Mouse (Mus musculus): ENCODE measurements around the gene Exd1.
A peak's percentile ranks its signal among the peaks of the same experiment; 100 is the strongest.
"Not testable (repeated sequence)": the region's sequence is repeated elsewhere in the genome, so short reads cannot be mapped to it uniquely, and the experiment has no call there.

The Exd1 gene

DNA sequence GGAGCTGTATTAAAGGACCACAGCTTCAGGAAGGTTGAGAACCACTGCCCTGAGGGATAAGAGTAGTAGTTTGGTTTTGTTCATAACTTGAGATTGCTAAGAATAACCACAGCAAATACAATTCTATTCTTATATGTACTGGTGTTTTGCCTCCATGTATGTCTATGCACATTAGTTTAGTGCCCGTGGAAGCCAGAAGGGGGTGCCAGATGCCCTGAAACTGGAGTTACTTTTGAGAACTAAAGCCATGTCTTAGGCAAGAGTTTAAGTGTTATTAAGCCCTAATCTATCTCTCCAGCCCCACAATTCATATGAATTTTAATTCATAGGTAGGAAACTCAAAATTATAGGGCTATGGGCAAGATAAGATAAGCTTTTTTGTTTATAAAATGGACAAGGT, 5.3 kb downstream of the Exd1 start:
- DNase-seq (ENCODE audit: low read depth): peak; percentile 80

DNA sequence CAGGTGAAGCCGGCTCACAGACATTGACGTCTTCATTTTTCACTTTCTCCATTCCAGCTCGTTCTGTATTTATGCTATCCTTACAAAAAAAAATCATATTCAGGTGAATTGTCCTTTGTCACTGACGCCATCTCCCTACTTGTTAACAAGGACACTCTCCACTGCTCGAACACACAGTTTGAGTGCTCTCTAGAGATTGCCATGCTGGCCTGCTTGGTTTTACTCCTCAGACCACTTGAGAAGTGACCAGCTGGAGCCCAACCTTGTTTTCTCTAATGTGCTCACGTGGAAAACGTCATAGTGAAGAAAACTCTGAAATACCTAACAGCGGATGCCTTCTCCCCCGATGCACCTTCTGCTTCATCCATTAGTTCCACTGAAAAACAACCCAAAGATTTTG, 8.6 kb downstream of the Exd1 start:
- no peak for DNase-seq (ENCODE audit: low read depth)

DNA sequence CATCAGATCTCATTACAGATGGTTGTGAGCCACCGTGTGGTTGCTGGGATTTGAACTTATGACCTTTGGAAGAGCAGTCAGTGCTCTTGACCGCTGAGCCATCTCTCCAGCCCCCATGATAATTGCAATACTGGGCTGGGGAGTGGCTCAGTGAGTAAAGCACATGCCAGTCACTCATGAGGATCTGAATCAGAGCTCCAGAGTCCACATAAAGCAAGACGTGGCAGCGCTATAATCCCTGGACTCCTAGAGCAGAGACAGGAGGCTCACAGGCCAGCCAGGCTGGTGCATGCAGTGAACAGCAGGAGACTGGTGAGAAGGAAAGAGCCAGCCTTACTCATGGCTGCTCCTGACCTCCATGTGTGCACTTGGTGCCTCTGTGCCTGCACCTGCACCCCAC, 22.0 kb downstream of the Exd1 start:
- DNase-seq (ENCODE audit: low read depth): no peak

DNA sequence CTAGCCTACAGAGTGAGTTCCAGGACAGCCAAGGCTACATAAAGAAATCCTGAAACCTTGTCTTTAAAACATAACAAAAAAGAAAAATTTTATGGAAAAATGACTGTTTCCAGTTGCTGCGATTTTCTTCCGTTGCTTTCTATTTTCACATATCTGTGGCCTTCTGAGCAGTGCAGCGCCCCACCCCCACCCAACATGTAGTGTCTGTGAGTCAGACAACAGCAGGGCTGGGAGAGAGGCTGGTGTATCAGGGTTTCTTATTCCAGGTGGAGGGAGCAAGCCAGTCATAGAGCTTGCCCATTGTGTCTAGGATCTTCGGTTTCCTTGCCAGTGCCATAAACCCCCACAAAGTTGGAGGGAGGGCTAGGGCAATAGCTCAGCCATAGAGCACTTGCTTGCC, 23.6 kb downstream of the Exd1 start:
- DNase-seq (ENCODE audit: low read depth): no peak

DNA sequence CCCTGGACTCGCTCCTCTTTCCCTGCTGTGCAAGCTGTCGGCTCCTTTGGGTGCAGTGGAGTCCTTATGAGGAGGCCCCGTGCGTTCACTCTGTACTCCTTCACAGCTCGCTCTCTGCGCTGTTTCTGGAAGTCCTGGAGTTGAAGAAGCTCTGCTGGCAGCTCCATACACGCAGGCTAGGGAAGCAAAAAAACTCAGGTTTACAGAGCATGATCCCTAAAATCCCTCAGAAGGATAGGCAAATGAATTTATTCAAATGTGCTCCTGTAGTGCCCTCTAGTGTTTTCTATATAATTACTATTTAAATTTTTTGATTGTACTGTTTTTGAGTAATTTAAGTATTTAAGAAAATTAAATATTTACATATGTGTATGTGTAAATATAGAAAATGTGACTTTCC, 26.9 kb downstream of the Exd1 start:
- peak; percentile 55 for DNase-seq (ENCODE audit: low read depth)

DNA sequence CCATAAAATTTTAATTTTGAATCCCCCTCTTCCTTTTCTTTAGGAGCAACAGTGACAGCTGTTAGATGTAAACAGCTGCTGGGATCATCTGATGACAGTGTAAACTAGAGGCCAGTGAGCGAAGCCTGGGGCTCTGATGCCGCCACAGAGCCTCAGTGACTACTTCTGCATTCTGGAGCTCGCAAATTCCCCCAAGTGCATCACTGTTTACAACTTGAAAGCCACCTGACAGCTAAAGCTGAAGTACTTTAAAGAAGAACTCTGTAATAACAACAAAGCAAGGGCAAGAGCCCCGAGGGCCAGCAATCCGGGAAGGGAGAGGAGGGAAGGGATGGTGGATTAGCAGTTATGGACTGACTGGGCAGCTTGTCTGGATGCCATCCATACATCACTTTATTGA, 30.6 kb downstream of the Exd1 start:
- no peak for DNase-seq (ENCODE audit: low read depth)

DNA sequence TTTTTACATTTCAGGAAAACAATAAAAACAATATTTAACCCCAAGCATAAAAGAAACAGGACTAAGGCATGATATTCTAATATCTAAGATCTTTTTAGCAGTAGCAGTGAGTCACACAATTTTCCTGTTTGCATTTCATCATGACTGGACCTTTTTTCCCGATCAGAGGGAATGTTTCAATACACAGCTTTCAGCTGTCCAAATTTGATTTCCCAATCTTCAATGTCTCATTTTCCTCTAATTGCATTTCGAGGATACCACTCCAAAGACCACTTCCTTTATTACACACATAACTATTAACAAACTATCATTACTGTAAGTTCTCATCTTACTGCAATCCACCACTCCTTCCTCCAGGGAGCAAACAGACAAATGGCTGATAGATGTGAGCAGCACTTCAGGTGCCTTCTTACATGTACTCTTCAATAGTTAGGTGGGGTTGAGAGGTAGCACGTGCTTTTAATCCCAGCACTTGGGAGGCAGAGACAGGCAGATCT, 33.4 kb downstream of the Exd1 start:
- peak; percentile 82 for DNase-seq (ENCODE audit: low read depth)

DNA sequence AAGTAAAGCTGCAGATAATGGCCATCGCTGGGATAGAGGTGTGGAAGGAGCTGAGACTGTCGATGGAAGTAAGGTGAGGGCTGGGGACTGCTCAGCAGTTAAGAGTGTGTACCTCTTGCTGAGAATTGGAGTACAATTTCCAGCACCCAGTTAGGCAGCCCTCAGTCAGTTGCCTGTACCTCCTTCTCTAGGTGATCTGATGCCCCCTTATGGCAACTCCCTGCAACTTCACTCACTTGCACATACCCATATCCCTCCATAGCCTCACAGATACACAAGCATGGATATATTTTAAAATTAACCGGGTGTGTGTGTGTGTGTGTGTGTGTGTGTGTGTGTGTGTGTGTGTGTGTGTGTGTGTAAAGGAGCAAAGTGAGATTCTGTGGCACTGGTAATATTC, 35.1 kb downstream of the Exd1 start:
- peak; percentile 69 for DNase-seq (ENCODE audit: low read depth)

DNA sequence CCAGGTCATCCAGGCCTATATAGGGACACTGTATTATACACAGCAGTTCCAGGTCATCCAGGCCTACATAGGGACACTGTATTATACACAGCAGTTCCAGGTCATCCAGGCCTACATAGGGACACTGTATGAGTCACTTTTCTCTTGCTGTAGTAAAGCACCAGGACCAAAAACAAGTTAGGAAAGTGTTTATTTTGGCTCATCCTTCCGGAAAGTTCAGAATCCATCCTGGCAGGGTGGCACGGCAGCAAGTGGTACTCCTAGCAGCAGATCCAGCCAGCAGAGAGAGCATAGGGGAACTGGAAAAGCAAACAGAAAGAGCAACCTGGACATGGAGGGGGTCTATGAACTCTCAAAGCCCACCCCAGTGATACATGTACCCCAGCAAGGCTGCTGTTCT, 36.6 kb downstream of the Exd1 start:
- no peak for DNase-seq (ENCODE audit: low read depth)

DNA sequence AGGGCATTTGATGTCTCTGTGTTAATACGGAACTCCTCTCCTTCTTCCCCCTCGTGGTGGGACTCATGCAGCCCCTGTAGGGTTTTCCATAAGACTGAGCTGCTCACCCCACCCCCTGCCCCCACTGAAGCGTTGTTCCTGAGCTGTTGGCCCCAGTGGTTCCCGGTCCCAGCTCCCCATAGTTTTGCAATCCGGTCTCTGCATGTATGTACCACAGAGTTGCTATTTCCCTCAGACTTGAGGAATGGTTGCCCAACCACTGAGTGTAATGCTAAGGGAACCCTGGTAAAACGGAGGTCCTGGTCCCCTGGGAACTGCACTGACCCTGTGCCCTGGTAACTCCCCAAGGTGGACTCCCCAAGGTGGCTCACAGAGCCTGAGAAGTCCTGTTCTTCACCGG, 38.9 kb downstream of the Exd1 start:
- DNase-seq (ENCODE audit: low read depth): not testable (repeated sequence)

DNA sequence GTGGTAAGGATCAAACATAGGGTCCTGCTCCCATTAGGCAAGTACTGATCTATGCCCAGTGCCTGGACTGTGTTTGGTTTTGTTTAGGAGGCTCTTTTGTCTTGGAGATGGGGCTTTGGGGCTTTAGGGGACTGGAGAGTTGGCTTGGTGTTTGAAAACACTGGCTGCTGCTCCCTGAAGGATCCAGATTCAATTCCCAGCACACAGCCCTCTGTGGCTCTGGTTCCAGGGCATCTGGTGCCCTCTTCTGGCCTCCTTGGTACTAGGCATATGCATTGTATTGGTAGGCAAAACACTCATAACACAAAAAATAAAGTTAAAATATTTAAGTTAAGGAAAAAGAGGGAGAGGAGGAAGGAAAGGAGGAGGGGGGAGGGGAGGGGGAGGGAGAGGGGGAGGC, 40.3 kb downstream of the Exd1 start:
- DNase-seq (ENCODE audit: low read depth): peak; percentile 67

DNA sequence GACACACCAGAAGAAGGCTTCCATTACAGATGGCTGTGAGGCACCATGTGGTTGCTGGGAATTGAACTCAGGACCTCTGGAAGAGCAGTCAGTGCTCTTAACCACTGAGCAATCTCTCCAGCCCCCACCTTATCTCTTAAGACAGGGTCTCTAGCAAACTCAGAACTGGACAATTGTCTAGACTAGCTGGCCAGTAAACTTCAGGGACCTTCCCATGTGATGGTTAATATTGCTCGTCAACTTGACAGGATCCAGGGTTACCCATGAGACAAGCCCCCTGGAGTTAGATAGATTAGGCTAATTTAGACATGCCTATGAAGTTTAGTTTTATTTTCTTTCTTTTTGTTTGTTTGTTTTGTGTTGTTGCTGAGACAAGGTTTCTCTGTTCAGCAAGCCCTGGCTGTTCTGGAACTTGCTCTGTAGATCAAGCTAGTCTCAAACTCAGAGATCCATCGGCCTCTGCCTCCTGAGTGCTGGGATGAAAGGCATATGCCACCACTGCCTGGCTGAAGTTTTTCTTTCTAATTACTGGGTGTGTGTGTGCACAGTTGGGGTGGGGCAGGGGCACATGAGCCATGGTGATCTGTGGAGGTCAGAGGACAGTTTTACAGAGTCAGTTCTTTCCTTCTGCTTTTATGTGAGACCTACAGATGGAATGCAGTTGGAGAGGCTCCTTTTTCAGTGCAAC, 46.3 kb downstream of the Exd1 start:
- DNase-seq (ENCODE audit: low read depth): no peak

DNA sequence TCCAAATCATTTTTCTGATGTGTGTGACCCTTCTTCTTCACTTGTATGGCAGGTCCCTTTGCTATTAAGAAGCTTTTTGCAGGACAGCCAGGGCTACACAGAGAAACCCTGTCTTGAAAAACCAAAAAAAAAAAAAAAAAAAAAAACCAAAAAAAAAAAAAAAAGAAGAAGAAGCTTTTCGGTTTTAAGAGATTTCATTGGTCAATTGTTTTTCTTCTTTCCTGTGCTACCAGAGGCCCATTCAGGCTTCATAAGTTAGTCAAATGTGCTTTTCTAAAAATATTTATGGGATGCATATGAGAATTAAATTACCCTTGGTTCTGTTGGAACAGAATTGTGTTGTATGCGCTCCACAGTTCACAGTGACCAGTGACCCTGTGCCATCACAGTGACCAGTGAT, 48.6 kb downstream of the Exd1 start:
- no peak for DNase-seq (ENCODE audit: low read depth)

DNA sequence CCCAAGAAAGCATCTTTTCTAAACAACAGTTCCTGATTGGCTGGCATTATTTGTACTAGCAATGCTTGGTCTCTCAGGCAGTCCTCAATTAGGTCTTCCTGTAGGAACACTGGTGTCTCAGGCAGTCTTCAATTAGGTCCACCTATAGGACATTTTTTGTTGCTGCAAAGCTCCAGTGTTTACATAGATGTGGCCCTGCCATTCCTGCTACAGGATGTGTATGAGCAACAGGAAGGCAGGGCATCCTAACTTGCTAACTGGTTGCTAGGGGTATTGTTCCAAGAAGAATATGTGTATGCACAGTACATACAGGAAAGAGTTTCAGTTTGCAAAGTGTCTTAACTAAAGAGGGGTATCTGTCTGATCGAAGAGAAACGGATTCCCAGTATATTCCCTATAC, 51.3 kb downstream of the Exd1 start:
- no peak for DNase-seq (ENCODE audit: low read depth)

DNA sequence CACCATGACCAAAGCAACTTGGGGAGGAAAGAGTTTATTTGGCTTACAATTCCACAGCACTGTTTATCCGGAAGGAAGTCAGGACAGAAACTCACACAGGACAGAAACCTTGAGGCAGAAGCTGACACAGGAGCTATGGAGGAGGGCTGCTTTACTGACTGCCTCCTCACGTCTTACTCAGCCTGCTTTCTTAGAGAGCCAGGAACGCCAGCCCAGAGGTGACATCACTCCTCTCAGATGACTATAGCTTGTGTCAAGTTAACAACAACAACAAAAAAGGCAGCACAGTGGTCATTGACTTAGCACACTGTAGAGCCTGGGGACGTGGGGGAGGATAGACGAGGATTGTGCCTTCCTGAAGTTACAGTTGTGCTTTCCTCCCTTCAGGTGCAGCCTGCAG, 55.5 kb downstream of the Exd1 start:
- no peak for DNase-seq (ENCODE audit: low read depth)

DNA sequence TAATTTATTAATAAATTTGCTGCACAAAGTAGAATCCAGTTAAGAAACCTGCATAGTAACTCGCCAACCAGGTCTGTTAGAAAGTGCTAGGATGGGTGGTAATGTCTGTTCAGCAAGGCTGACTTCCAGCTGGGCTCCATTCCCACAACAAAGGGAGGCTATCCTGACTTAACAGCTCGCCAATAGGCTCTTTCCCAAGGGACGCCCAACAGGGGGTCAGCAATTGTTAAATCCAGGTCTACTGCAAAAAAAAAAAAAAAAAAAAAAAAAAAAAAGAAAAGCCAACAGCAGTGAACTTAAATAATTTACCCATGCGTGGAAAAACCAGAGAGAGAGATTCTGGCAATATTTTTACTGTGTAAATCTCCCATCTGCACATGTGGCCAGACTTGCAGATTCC, 60.9 kb downstream of the Exd1 start:
- DNase-seq (ENCODE audit: low read depth): no peak

DNA sequence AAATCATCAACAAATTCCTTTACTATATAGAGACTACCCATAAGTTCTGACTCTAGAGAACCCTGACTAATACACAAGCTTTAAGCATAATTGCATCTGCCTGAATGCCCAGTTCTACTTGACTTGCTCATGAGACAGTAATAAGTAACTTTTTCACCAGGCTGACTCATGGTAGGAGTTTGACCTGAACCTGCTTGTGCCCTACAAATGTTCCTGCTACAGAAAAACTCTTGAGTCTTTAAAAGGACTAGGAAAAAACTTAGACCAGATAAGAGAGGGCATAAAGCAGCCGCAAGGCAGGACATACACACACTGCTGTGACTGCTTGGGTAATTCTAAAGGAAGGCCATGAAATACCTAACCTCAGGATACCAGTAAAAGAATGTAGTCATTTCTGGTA, 65.1 kb downstream of the Exd1 start:
- DNase-seq (ENCODE audit: low read depth): no peak

DNA sequence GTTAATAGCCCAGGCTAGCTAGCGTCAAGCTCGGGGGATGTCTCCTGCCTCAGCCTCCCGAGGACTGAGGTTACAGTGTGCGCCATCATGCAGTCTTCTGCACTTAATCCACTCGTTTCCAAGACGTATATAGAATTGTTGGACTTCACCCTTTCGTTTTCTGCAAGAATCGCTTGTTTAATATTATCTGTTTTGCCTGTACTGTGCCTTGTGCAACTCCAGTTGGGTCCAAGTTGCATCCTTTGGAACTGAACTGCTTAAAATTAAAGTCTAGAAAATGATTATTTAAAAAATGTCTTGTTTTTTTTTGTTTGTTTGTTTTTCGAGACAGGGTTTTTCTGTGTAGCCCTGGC, 69.1 kb downstream of the Exd1 start:
- DNase-seq (ENCODE audit: low read depth): no peak

DNA sequence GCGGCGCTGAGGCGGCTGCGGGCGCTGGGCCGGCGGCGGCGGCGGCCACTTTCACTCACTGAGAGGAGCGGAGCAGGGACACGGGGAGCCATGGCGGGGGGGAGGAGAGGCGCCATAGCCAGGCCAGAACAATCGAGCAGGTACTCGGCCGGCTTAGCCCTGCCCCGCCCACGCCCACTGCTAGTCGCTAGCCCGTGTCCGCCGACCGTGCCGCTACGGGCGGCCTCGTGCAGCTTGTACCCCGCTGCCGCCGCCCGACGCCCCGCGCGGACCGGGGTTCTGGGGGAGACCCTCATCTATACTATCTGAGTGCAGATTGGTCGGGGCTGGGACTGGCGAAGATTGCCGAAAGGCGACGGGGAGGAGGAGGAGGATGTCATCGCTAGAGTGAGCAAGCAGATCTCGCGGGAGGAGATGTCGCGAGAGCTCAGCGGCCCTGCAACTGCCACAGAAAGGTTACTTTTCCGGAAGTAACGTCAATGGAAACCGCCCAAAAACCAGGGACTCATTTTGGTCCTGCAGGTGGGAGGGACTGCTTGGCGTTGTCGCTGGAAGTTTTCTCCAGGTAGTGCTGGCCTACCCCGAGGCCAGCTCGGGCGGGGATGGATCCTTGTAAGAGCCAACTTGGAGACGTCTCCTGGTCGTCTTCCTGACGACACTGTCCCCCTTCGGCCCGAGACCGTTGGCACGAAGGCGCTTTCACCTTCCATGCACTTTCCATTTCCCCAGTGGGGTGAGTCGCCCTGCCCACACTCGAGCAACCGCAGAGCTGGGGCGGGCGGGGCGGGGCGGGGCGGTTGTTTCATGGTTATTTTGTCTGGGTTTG, 69.6 kb downstream of the Exd1 start, which contains the start of gene Ino80:
TSS of gene Ino80 (minus strand) at position 117 of the 826 bp plus-strand sequence.
- peak; percentile 100 for DNase-seq (ENCODE audit: low read depth)

DNA sequence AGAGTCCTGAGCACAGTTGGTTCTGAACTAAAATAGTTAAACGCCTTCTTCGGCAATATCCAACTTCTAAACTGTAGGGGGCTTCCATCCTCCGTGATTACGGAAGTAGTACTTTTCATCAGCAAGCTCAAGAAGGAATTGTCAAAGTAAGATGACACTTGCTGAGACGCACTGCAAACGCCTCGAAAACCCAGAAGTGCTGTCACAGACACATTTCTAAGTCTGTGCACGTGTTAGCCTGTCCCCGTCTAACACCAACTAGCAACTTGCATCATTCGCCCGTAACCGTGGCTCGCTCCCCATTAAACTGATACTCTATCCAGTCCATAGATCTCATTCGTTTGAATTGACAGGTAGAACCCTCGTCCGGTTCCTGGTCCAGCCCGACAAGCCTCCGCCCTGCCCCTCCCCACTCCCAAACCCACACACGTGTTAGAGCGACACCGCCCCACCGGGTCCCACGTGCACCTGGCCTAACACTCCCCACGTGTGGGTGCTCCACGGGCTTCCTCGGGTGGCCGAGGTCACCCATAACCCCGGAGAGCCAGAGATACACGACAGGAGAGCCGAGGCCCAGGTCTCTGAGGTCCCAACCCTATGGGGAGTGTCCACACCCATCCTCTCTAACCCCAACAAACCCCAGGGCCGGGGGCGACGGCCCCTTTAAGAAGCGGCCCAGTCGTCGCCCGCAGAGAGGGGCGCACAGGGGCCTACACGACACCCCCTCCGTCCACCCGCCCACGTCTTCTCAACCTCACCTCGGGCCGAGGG, 70.6 kb downstream of the Exd1 start:
- DNase-seq (ENCODE audit: low read depth): peak; percentile 86

DNA sequence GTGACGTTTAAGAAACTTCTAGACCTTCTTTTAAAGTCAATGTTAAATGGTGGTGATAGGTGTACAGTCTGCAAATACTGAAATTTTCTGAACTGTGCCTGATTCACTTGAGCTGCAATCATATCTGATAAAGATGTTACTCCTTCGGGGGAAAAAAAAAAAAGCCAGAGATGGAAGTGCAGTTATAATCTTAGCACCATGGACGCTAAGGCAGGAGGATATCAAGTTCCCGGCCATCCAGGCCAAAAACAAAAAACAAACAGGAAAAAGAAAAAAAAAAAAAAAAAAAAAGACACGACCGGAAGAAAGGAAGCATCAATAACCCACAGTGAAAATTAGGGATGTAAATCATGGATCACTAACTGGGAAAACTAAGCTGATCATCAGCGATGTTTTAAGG, 71.3 kb downstream of the Exd1 start:
- DNase-seq (ENCODE audit: low read depth): no peak

Data from 416B (cell line).